Mouse (Mus musculus): ENCODE results near the gene Zfp994. TPM values are rescaled to one million over a fixed set of nuclear protein-coding genes. Genes with fewer than 3 reads are reported as not detected.
A peak's percentile ranks its signal among the peaks of the same experiment; 100 is the strongest.
"Not testable (repeated sequence)": the region's sequence is repeated elsewhere in the genome, so short reads cannot be mapped to it uniquely, and the experiment has no call there.

Gene Zfp994
- 3.3 and 3.5 TPM in 2 replicates for polyA plus RNA-seq (2015; fragmentation: Nextera tagmentation; extraction: Ambion mirVana)

- not testable (repeated sequence) for H3K27me3 ChIP-seq; H3K36me3 ChIP-seq; H3K4me1 ChIP-seq (replicated peaks); H3K9me3 ChIP-seq
- Histone ChIP-seq H3K9ac (peak within 1 kb of the TSS; percentile 70), H3K27ac (replicated peaks) (peak within 1 kb of the TSS; percentile 75), H3K4me2 (peak within 1 kb of the TSS; percentile 54), H3K4me3 (peak within 1 kb of the TSS; percentile 54)
- WGBS = 0% methylated on average over 23 of the region's 23 CpGs
- ATAC-seq (ENCODE audit: low FRiP score, low read depth) = peak; percentile 100
These were observed at the start of gene Zfp994 for GRCm38 (mm10) chr17:22225422-22226012. TSS of gene Zfp994 (minus strand) at chr17:22225616.

- not testable (repeated sequence) for H3K4me3 ChIP-seq; H3K9ac ChIP-seq; ATAC-seq (ENCODE audit: low FRiP score, low read depth); H3K27me3 ChIP-seq; H3K36me3 ChIP-seq; H3K9me3 ChIP-seq; H3K4me2 ChIP-seq; H3K4me1 ChIP-seq (replicated peaks); H3K27ac ChIP-seq (replicated peaks)
- 67% methylated on average over 19 of the region's 19 CpGs for WGBS
These were observed 5.3 kb upstream of the Zfp994 start for GRCm38 (mm10) chr17:22230701-22231100.

GRCm38 (mm10) chr17:22225015-22225414 is 401 bp downstream of the Zfp994 start:
- Histone ChIP-seq H3K9ac (peak overlapping the region; percentile 70; the same call in 1 of the 2 replicates), H3K27ac (replicated peaks) (peak overlapping the region; percentile 75), H3K4me3 (peak overlapping the region; percentile 54), H3K4me2 (peak overlapping the region; percentile 54)
- not testable (repeated sequence) for H3K36me3 ChIP-seq; H3K27me3 ChIP-seq; H3K9me3 ChIP-seq; H3K4me1 ChIP-seq (replicated peaks)
- peak; percentile 71 for ATAC-seq (ENCODE audit: low FRiP score, low read depth)
- WGBS = 2% methylated on average over 3 of the region's 3 CpGs

- not testable (repeated sequence) for H3K9me3 ChIP-seq; H3K36me3 ChIP-seq; H3K27me3 ChIP-seq; H3K4me1 ChIP-seq (replicated peaks)
- ATAC-seq (ENCODE audit: low FRiP score, low read depth) = peak; percentile 92
- H3K4me3 ChIP-seq = peak within 1 kb of the TSS; percentile 66
- H3K27ac ChIP-seq (replicated peaks) = peak within 1 kb of the TSS; percentile 75
- peak within 1 kb of the TSS; percentile 69 for H3K9ac ChIP-seq
- WGBS = under 1% methylated on average over 16 of the region's 16 CpGs
- H3K4me2 ChIP-seq = peak within 1 kb of the TSS; percentile 64
These were observed 59.6 kb downstream of the Zfp994 start, which contains the start of gene Zfp947 for GRCm38 (mm10) chr17:22165722-22166294. TSS of gene Zfp947 (minus strand) at chr17:22166190.

GRCm38 (mm10) chr17:22165304-22165703 is 60.1 kb downstream of the Zfp994 start:
- H3K4me3 ChIP-seq = peak overlapping the region; percentile 66
- peak overlapping the region; percentile 64 for H3K4me2 ChIP-seq
- H3K36me3 ChIP-seq; H3K27me3 ChIP-seq; H3K9me3 ChIP-seq; H3K4me1 ChIP-seq (replicated peaks): not testable (repeated sequence)
- ATAC-seq (ENCODE audit: low FRiP score, low read depth) = peak; percentile 48
- peak overlapping the region; percentile 69 for H3K9ac ChIP-seq
- H3K27ac ChIP-seq (replicated peaks) = peak overlapping the region; percentile 75
- 13% methylated on average over 3 of the region's 3 CpGs for WGBS

GRCm38 (mm10) chr17:22153951-22154350 is 71.5 kb downstream of the Zfp994 start:
- ATAC-seq (ENCODE audit: low FRiP score, low read depth); H3K4me1 ChIP-seq (replicated peaks); H3K27me3 ChIP-seq; H3K4me3 ChIP-seq; H3K27ac ChIP-seq (replicated peaks); H3K9me3 ChIP-seq; H3K4me2 ChIP-seq; H3K36me3 ChIP-seq; H3K9ac ChIP-seq: not testable (repeated sequence)
- WGBS = 71% methylated on average over 2 of the region's 4 CpGs

Other genes starting within 250 kb of the Zfp994 start
- gene Zfp947, start 59.4 kb downstream of the Zfp994 start, polyA plus RNA-seq (2015; fragmentation: Nextera tagmentation; extraction: Ambion mirVana) = 1.5 and 1.9 TPM in 2 replicates
- 10.8 and 11.0 TPM in 2 replicates for gene CT030661.1, start 89.2 kb upstream of the Zfp994 start, polyA plus RNA-seq (2015; fragmentation: Nextera tagmentation; extraction: Ambion mirVana)
- 13.1 and 13.8 TPM in 2 replicates for gene Zfp944, start 135.8 kb upstream of the Zfp994 start, polyA plus RNA-seq (2015; fragmentation: Nextera tagmentation; extraction: Ambion mirVana)
- 7.6 and 9.9 TPM in 2 replicates for gene Zfp758, start 135.8 kb upstream of the Zfp994 start, polyA plus RNA-seq (2015; fragmentation: Nextera tagmentation; extraction: Ambion mirVana)
- gene Zfp946, start 198.6 kb upstream of the Zfp994 start, polyA plus RNA-seq (2015; fragmentation: Nextera tagmentation; extraction: Ambion mirVana) = 32.6 and 35.1 TPM in 2 replicates